Mouse (Mus musculus) activated CD4-positive, CD25-positive, alpha-beta regulatory T cell, adult 9 weeks (primary cell): Measurements from ENCODE around the gene Cpb2. TPM values are rescaled to one million over a fixed set of nuclear protein-coding genes. Genes with fewer than 3 reads are reported as not detected.

Source experiments
- polyA plus RNA-seq: library from polyadenylated mRNA; unstranded; fragments of 100-300 nt; shearing (Covaris generic); gene quantifications from one replicate; pipeline ENCODE4 v1.2.1, GENCODE M21; 2017

Cpb2 gene
- polyA plus RNA-seq, result not detected

GRCm38 (mm10) chr14:75242087-75242486, at the start of gene Cpb2:
Gene Cpb2, plus strand, starts transcription at chr14:75242287.

GRCm38 (mm10) chr14:75284193-75284915, 42.3 kb downstream of the Cpb2 start, which contains the start of gene Zc3h13:
Gene Zc3h13, plus strand, starts transcription at chr14:75284373.

Other genes starting within 250 kb of the Cpb2 start
- gene Rubcnl, start 226.3 kb upstream of the Cpb2 start, polyA plus RNA-seq, result 0.65 TPM
- gene Lrrc63, start 111.4 kb upstream of the Cpb2 start, polyA plus RNA-seq, result not detected
- 1,494 TPM for gene Lcp1, start 111.2 kb upstream of the Cpb2 start, polyA plus RNA-seq
- 40.3 TPM for gene Zc3h13, start 42.1 kb downstream of the Cpb2 start, polyA plus RNA-seq
- gene Siah3, start 213.7 kb downstream of the Cpb2 start, polyA plus RNA-seq, result 0.76 TPM